Mouse (Mus musculus): ENCODE data around the gene Zfp507.

- TF ChIP-seq EP300 (optimal IDR thresholded peaks at IDR 0.05) (no peak), CTCF (IDR thresholded peaks at IDR 0.05; ENCODE audit: low read depth) (no peak)
Measured at GRCm38 (mm10) chr7:35802906-35803595, at the start of gene Zfp507.
